Comparison of ENCODE assay signal across 23 mouse cellular contexts in the genomic region with DNA sequence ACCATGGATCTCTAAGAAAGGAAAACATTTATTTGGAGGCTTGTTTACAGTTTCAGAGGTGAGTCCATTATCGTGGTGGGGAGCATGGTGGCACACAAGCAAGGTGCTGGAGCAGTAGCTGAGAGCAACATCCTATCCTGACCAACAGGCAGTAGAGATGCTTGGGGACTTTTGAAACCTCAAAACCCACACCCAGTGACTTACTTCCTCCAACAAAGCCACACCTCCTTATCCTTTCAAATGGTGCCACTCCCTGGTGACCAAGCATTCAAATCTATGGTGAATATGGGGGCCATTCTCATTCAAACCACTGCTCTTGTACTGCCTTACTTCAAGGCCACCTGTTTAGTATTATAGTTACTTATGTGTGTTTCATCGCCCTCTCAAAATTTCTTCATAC. TPM values are rescaled to one million over a fixed set of nuclear protein-coding genes. Genes with fewer than 3 reads are reported as not detected.
DNase-seq lines count a peak whose midpoint lies in the region; ATAC-seq and TF ChIP-seq lines count a peak whose summit lies in the region.
"Had no signal": no experiment of that assay in that cellular context is flagged by ENCODE, and none has a peak within 500 bp of the region (broad histone marks: within the 10 kb centered on the region; RNA-seq: fewer than 3 reads in every experiment).

No protein-coding gene starts in this region.

- H3K9ac ChIP-seq in CH12.LX (ENCODE audit: insufficient read depth, low read depth) (no peak overlapping the region), ES-Bruce4 (ENCODE audit: low read depth, poor library complexity, severe bottlenecking) (no peak overlapping the region)
- no peak overlapping the region for H3K9ac ChIP-seq in liver, embryonic 12.5 days
- H3K9ac ChIP-seq: embryonic facial prominence, embryonic 12.5 days; forebrain, embryonic 12.5 days; forebrain, postnatal 0 days; heart, embryonic 15.5 days; hindbrain, embryonic 13.5 days had no signal

- H3K9me3 ChIP-seq in CH12.LX (replicated peaks; ENCODE audit: low read length) (peaks cover 13% of the 10 kb centered on the region), ES-Bruce4 (replicated peaks; ENCODE audit: control insufficient read depth, insufficient read depth, low read length, poor library complexity, severe bottlenecking) (no peaks in the 10 kb centered on the region)
- no peaks in the 10 kb centered on the region for H3K9me3 ChIP-seq in liver, embryonic 12.5 days (replicated peaks)
- H3K9me3 ChIP-seq: embryonic facial prominence, embryonic 12.5 days; forebrain, embryonic 12.5 days; heart, embryonic 15.5 days; hindbrain, embryonic 13.5 days had no signal

- no peak overlapping the region for H3K4me2 ChIP-seq in CH12.LX (ENCODE audit: insufficient read depth, low read depth, poor library complexity, severe bottlenecking)
- H3K4me2 ChIP-seq in liver, embryonic 12.5 days: no peak overlapping the region
- H3K4me2 ChIP-seq: embryonic facial prominence, embryonic 12.5 days; forebrain, embryonic 12.5 days; heart, embryonic 11.5 days; heart, embryonic 15.5 days; hindbrain, embryonic 13.5 days had no signal

- no peak for TF ChIP-seq EP300 in CH12.LX (IDR thresholded peaks at IDR 0.05; ENCODE audit: low read length)
- peak; percentile 75 for TF ChIP-seq EP300 in ES-Bruce4 (IDR thresholded peaks at IDR 0.05; ENCODE audit: insufficient read depth, low read depth, low read length)

- H3K36me3 ChIP-seq in CH12.LX (replicated peaks in 1 of 2; ENCODE audit: control insufficient read depth in 1 of 2, insufficient read depth in 1 of 2, low read length in 1 of 2) (no peaks in the 10 kb centered on the region), ES-Bruce4 (ENCODE audit: control insufficient read depth, insufficient read depth, low read length, poor library complexity, severe bottlenecking) (no peaks in the 10 kb centered on the region)
- H3K36me3 ChIP-seq in liver, embryonic 12.5 days: no peaks in the 10 kb centered on the region
- H3K36me3 ChIP-seq: embryonic facial prominence, embryonic 12.5 days; forebrain, embryonic 12.5 days; heart, embryonic 15.5 days; hindbrain, embryonic 13.5 days had no signal

- 50% methylated on average over 2 of the region's 2 CpGs for whole genome bisulfite sequencing in liver, embryonic 12.5 days (ENCODE audit: insufficient replicate concordance)

- H3K79me2 ChIP-seq in CH12.LX (replicated peaks; ENCODE audit: control insufficient read depth, extremely low read depth, insufficient read depth, poor library complexity, severe bottlenecking): no peaks in the 10 kb centered on the region

- no peaks in the 10 kb centered on the region for H3K27me3 ChIP-seq in CH12.LX (replicated peaks)
- no peaks in the 10 kb centered on the region for H3K27me3 ChIP-seq in ES-Bruce4 (ENCODE audit: control insufficient read depth, insufficient read depth, low read length, poor library complexity, severe bottlenecking)
- H3K27me3 ChIP-seq in liver, embryonic 12.5 days (replicated peaks): no peaks in the 10 kb centered on the region
- H3K27me3 ChIP-seq: embryonic facial prominence, embryonic 12.5 days; forebrain, embryonic 12.5 days; heart, embryonic 15.5 days; hindbrain, embryonic 13.5 days had no signal

- in situ Hi-C loops in CH12.LX (cut with MboI; ENCODE audit: low pct_ligation_motif_present, low pct_unique_long_range_greater_than_20kb, low sequenced_read_pairs): no loop called here

- ATAC-seq in liver, embryonic 12.5 days: no peak
- ATAC-seq: CD4-positive, CD25-positive, alpha-beta regulatory T cell, adult 4 months; forebrain, postnatal 0 days; hindbrain, postnatal 0 days had no signal

- dilution Hi-C loops in CH12.LX (cut with MboI; ENCODE audit: extremely low pct_ligation_motif_present, extremely low pct_unique_long_range_greater_than_20kb, low sequenced_read_pairs): no loop called here

- no peak for TF ChIP-seq RAD21 in CH12.LX (IDR thresholded peaks at IDR 0.05; ENCODE audit: low read depth, low read length)

- H3K4me3 ChIP-seq in CH12.LX (replicated peaks in 1 of 3; ENCODE audit: low read depth in 2 of 3, low read length in 2 of 3, poor library complexity in 1 of 3): no peak overlapping the region
- no peak overlapping the region for H3K4me3 ChIP-seq in ES-Bruce4 (ENCODE audit: low read depth, low read length)
- no peak overlapping the region for H3K4me3 ChIP-seq in liver, embryonic 12.5 days
- H3K4me3 ChIP-seq: embryonic facial prominence, embryonic 12.5 days; forebrain, embryonic 12.5 days; heart, adult 2 months; heart, embryonic 15.5 days; hindbrain, embryonic 13.5 days had no signal

- H3K27ac ChIP-seq in CH12.LX (ENCODE audit: insufficient read depth, low read depth): no peak overlapping the region
- peak overlapping the region; percentile 98 for H3K27ac ChIP-seq in ES-Bruce4 (ENCODE audit: insufficient read depth, low read length)
- H3K27ac ChIP-seq in liver, embryonic 12.5 days: no peak overlapping the region
- H3K27ac ChIP-seq: embryonic facial prominence, embryonic 12.5 days; forebrain, embryonic 12.5 days; heart, adult 2 months; heart, embryonic 15.5 days; hindbrain, embryonic 13.5 days; hindbrain, postnatal 0 days had no signal

- TF ChIP-seq POLR2A in CH12.LX (IDR thresholded peaks at IDR 0.05; ENCODE audit: low read depth, low read length) (no peak), ES-Bruce4 (IDR thresholded peaks at IDR 0.05; ENCODE audit: insufficient read depth, low read length) (no peak)

- peaks cover 0 to 31% of the 10 kb centered on the region in 2 experiments; a peak in 2 of 4 replicates for H3K4me1 ChIP-seq in CH12.LX (ENCODE audit: control insufficient read depth in 1 of 2, insufficient read depth in 2 of 2)
- peaks cover 9% of the 10 kb centered on the region for H3K4me1 ChIP-seq in ES-Bruce4 (ENCODE audit: control insufficient read depth, insufficient read depth, low read length)
- H3K4me1 ChIP-seq in liver, embryonic 12.5 days: peaks cover 2% of the 10 kb centered on the region; the same call in 1 of the 2 replicates
- H3K4me1 ChIP-seq: embryonic facial prominence, embryonic 12.5 days; forebrain, embryonic 12.5 days; heart, embryonic 15.5 days; hindbrain, embryonic 13.5 days had no signal

- TF ChIP-seq CTCF in CH12.LX (conservative IDR thresholded peaks at IDR 0.05 in 1 of 2, IDR thresholded peaks at IDR 0.05 in 1 of 2; ENCODE audit: low read depth in 2 of 2, low read length in 2 of 2) (no peak), ES-Bruce4 (IDR thresholded peaks at IDR 0.05; ENCODE audit: low read depth, low read length) (no peak)

- DNase-seq in CH12.LX (ENCODE audit: extremely low read depth): peak; percentile 27
- peak; percentile 70 for DNase-seq in MEL-GATA-1-ER (ENCODE audit: extremely low read depth, low read depth)
- no peak for DNase-seq in cerebellum, adult 8-10 months
- DNase-seq in testis, postnatal 10 days (ENCODE audit: low spot score): no peak
- DNase-seq: adrenal gland, postnatal 10 days; B cell, adult 2 months; cerebellum, adult 11 months; cerebellum, adult 9-10 months; cerebellum, postnatal 25 days; forebrain, postnatal 0 days; gastrocnemius, postnatal 36 days; heart, adult 2 months; heart, postnatal 14 days; kidney, adult 11 months had no signal

TF ChIP-seq in CH12.LX, 34 proteins besides CTCF, POLR2A, EP300 and RAD21:
- TF ChIP-seq ZNF384 (IDR thresholded peaks at IDR 0.05; ENCODE audit: low read depth, low read length) (no peak), CHD2 (IDR thresholded peaks at IDR 0.05; ENCODE audit: low read length) (no peak), RCOR1 (conservative IDR thresholded peaks at IDR 0.05; ENCODE audit: low read depth, low read length) (no peak), BHLHE40 (IDR thresholded peaks at IDR 0.05; ENCODE audit: low read depth, low read length) (no peak), NRF1 (IDR thresholded peaks at IDR 0.05; ENCODE audit: low read depth, low read length) (no peak), MAZ (IDR thresholded peaks at IDR 0.05; ENCODE audit: low read depth, low read length) (no peak), ZKSCAN1 (IDR thresholded peaks at IDR 0.05; ENCODE audit: borderline replicate concordance, low read depth, low read length) (no peak), SIN3A (IDR thresholded peaks at IDR 0.05; ENCODE audit: low read length) (no peak), MAFK (IDR thresholded peaks at IDR 0.05; ENCODE audit: insufficient replicate concordance, low read length) (no peak), GABPA (IDR thresholded peaks at IDR 0.05; ENCODE audit: insufficient replicate concordance, low read depth, low read length) (no peak), USF1 (IDR thresholded peaks at IDR 0.05; ENCODE audit: low read depth, low read length) (no peak), ETS1 (conservative IDR thresholded peaks at IDR 0.05; ENCODE audit: low read depth, low read length) (no peak), UBTF (IDR thresholded peaks at IDR 0.05; ENCODE audit: low read depth, low read length) (no peak)

RNA-seq across cellular contexts. Expression of gene Kirrel, which starts 20.0 kb away (rescaled TPM):
- not detected in 2 replicates for total RNA-seq in CH12.LX (2012; rRNA removed)
- not detected in 2 replicates for total RNA-seq in CH12.LX (2014; rRNA removed)
- not detected in 2 replicates for polyA plus RNA-seq in CH12.LX (2012; ENCODE audit: insufficient read length, low read depth)
- polyA plus RNA-seq in ES-Bruce4 (2011; ENCODE audit: insufficient read depth, insufficient read length, low read depth, missing spikeins): 38.3 and 39.9 TPM in 2 replicates
- polyA plus RNA-seq in liver, embryonic 12.5 days (2016; fragmentation: Nextera tagmentation; extraction: Ambion mirVana): 2.4 and 2.7 TPM in 2 replicates
- polyA plus RNA-seq: CD4-positive, CD25-positive, alpha-beta regulatory T cell, adult 4 months had no signal

Comparison
In these comparisons a context has a peak if more than half of its experiments do, and no peak if none do; other contexts are left out.
1. DNase-seq: peak in CH12.LX (single experiment) and MEL-GATA-1-ER (single experiment); none in cerebellum, adult 8-10 months (single experiment) and testis, postnatal 10 days (single experiment).
2. RNA of gene Kirrel, which starts 20.0 kb away (polyA plus RNA-seq): 38.3 to 39.9 TPM in ES-Bruce4; 2.4 to 2.7 TPM in liver, embryonic 12.5 days and not detected in CH12.LX; every median in the first group is over 10 times any median in the second.